29 mouse cellular contexts compared by ENCODE assay signal in the genomic region with DNA sequence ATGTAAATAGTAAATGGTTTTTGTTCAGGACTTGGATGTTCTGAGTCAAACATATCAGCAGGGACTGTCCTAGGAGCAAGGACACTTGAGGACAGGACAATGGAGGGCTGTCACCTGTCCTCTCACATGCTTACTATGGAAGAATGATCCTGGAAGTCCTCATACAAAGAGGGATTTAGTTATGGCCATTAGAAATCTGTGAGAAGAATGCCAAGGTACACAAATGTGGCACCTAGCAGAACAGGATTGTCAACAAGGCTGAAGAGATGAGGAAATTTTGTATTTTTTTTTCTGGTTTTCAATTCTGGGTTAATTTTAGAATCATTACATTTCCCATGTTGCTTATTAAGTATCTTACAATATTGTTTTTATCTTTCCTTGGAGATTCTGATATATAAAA.
DNase-seq lines count a peak whose midpoint lies in the region; ATAC-seq and TF ChIP-seq lines count a peak whose summit lies in the region.
"Had no signal": no experiment of that assay in that cellular context is flagged by ENCODE, and none has a peak within 500 bp of the region (broad histone marks: within the 10 kb centered on the region; RNA-seq: fewer than 3 reads in every experiment).

No protein-coding gene starts in this region.

- no peaks in the 10 kb centered on the region for H3K79me2 ChIP-seq in liver, adult 2 months (ENCODE audit: control insufficient read depth, insufficient read depth, low read length)

- no peak for DNase-seq in embryonic facial prominence, embryonic 14.5 days (ENCODE audit: low spot score)
- DNase-seq in embryonic facial prominence, embryonic 10.5 days (ENCODE audit: low spot score): no peak
- peak; percentile 52 for DNase-seq in liver, adult 2 months (ENCODE audit: extremely low read depth, low read depth, low spot score)
- DNase-seq in liver, postnatal 0 days: no peak
- DNase-seq in midbrain, embryonic 10.5 days (ENCODE audit: low spot score): no peak
- no peak for DNase-seq in midbrain, embryonic 11.5 days (ENCODE audit: low spot score, missing footprints)
- DNase-seq in stomach, postnatal 0 days (ENCODE audit: low spot score): no peak
- no peak for DNase-seq in cerebellum, adult 9-10 months
- DNase-seq: adrenal gland, adult 8-10 months; adrenal gland, postnatal 14 days; adrenal gland, postnatal 36 days; B cell, adult 2 months; cerebellum, adult 11-12 months; cerebellum, adult 2 months; cerebellum, adult 9-11 months; cerebellum, postnatal 14 days; cerebellum, postnatal 36 days; embryo, embryonic 11 days; forebrain, postnatal 0 days had no signal

- ATAC-seq in embryonic facial prominence, embryonic 14.5 days (ENCODE audit: low read depth): peak; percentile 33; the same call in 1 of the 2 replicates
- no peak for ATAC-seq in liver, postnatal 0 days
- no peak for ATAC-seq in midbrain, embryonic 11.5 days (ENCODE audit: low FRiP score)
- ATAC-seq in stomach, postnatal 0 days (ENCODE audit: low FRiP score, low TSS enrichment): peak; percentile 51; the same call in 1 of the 2 replicates
- ATAC-seq: activated CD4-positive, CD25-positive, alpha-beta regulatory T cell, adult 4 months; CD4-positive, CD25-positive, alpha-beta regulatory T cell, adult 4 months; forebrain, embryonic 13.5 days; forebrain, embryonic 15.5 days; forebrain, postnatal 0 days; Patski had no signal

- no peak overlapping the region for H3K4me3 ChIP-seq in embryonic facial prominence, embryonic 14.5 days (ENCODE audit: low read depth, low read length)
- no peak overlapping the region for H3K4me3 ChIP-seq in embryonic facial prominence, embryonic 10.5 days
- no peak overlapping the region for H3K4me3 ChIP-seq in liver, adult 2 months (ENCODE audit: insufficient read depth, low read depth, low read length)
- H3K4me3 ChIP-seq in liver, postnatal 0 days (ENCODE audit: low read depth, low read length): no peak overlapping the region
- no peak overlapping the region for H3K4me3 ChIP-seq in midbrain, embryonic 10.5 days
- H3K4me3 ChIP-seq in midbrain, embryonic 11.5 days (ENCODE audit: low read depth, low read length): no peak overlapping the region
- no peak overlapping the region for H3K4me3 ChIP-seq in stomach, postnatal 0 days (ENCODE audit: low read depth, low read length)
- H3K4me3 ChIP-seq: embryonic facial prominence, embryonic 12.5 days; embryonic facial prominence, embryonic 15.5 days; erythroblast, embryonic 14.5 days; forebrain, embryonic 13.5 days; forebrain, embryonic 15.5 days had no signal

- no peaks in the 10 kb centered on the region for H3K27me3 ChIP-seq in embryonic facial prominence, embryonic 14.5 days (replicated peaks; ENCODE audit: control insufficient read depth, insufficient read depth, low read length)
- no peaks in the 10 kb centered on the region for H3K27me3 ChIP-seq in embryonic facial prominence, embryonic 10.5 days (replicated peaks; ENCODE audit: low read depth, poor library complexity, severe bottlenecking)
- H3K27me3 ChIP-seq in liver, adult 2 months (ENCODE audit: control insufficient read depth, insufficient read depth, low read length): no peaks in the 10 kb centered on the region
- no peaks in the 10 kb centered on the region for H3K27me3 ChIP-seq in liver, postnatal 0 days (ENCODE audit: insufficient read depth, low read length)
- no peaks in the 10 kb centered on the region for H3K27me3 ChIP-seq in midbrain, embryonic 10.5 days (ENCODE audit: low read depth, poor library complexity, severe bottlenecking)
- no peaks in the 10 kb centered on the region for H3K27me3 ChIP-seq in midbrain, embryonic 11.5 days (ENCODE audit: control insufficient read depth, insufficient read depth, low read length)
- no peaks in the 10 kb centered on the region for H3K27me3 ChIP-seq in stomach, postnatal 0 days (ENCODE audit: control insufficient read depth, insufficient read depth, low read length)
- H3K27me3 ChIP-seq: CH12.LX; embryonic facial prominence, embryonic 12.5 days; embryonic facial prominence, embryonic 15.5 days; forebrain, embryonic 13.5 days; forebrain, embryonic 15.5 days; Patski had no signal

- no peak for TF ChIP-seq EP300 in liver, postnatal 0 days (IDR thresholded peaks at IDR 0.05; ENCODE audit: low read depth)
- no peak for TF ChIP-seq EP300 in stomach, postnatal 0 days (optimal IDR thresholded peaks at IDR 0.05)

- no peak overlapping the region for H3K9ac ChIP-seq in embryonic facial prominence, embryonic 14.5 days (ENCODE audit: low read depth, low read length)
- no peak overlapping the region for H3K9ac ChIP-seq in liver, adult 2 months (ENCODE audit: low read depth, low read length)
- no peak overlapping the region for H3K9ac ChIP-seq in liver, postnatal 0 days (replicated peaks)
- no peak overlapping the region for H3K9ac ChIP-seq in midbrain, embryonic 11.5 days (ENCODE audit: low read length)
- H3K9ac ChIP-seq in stomach, postnatal 0 days (ENCODE audit: low read length): no peak overlapping the region
- H3K9ac ChIP-seq: embryonic facial prominence, embryonic 12.5 days; embryonic facial prominence, embryonic 15.5 days; forebrain, embryonic 13.5 days; forebrain, embryonic 15.5 days; forebrain, postnatal 0 days had no signal

- H3K4me1 ChIP-seq in embryonic facial prominence, embryonic 14.5 days (ENCODE audit: control insufficient read depth, insufficient read depth, low read length): no peaks in the 10 kb centered on the region
- peaks cover 10% of the 10 kb centered on the region for H3K4me1 ChIP-seq in embryonic facial prominence, embryonic 10.5 days
- H3K4me1 ChIP-seq in liver, adult 2 months (ENCODE audit: control insufficient read depth, insufficient read depth, low read length): peaks cover 7% of the 10 kb centered on the region; the same call in 1 of the 2 replicates
- H3K4me1 ChIP-seq in liver, postnatal 0 days (ENCODE audit: insufficient read depth): no peaks in the 10 kb centered on the region
- peaks cover 37% of the 10 kb centered on the region for H3K4me1 ChIP-seq in midbrain, embryonic 10.5 days
- peaks cover 11% of the 10 kb centered on the region for H3K4me1 ChIP-seq in midbrain, embryonic 11.5 days (ENCODE audit: control insufficient read depth, insufficient read depth, low read length)
- H3K4me1 ChIP-seq in stomach, postnatal 0 days (replicated peaks; ENCODE audit: control insufficient read depth, insufficient read depth): no peaks in the 10 kb centered on the region
- H3K4me1 ChIP-seq: embryonic facial prominence, embryonic 12.5 days; embryonic facial prominence, embryonic 15.5 days; forebrain, embryonic 13.5 days; forebrain, embryonic 15.5 days had no signal

- no peak overlapping the region for H3K27ac ChIP-seq in embryonic facial prominence, embryonic 14.5 days (replicated peaks; ENCODE audit: low read depth, low read length)
- no peak overlapping the region for H3K27ac ChIP-seq in embryonic facial prominence, embryonic 10.5 days (replicated peaks)
- H3K27ac ChIP-seq in liver, adult 2 months (replicated peaks; ENCODE audit: insufficient read depth, low read depth, low read length): no peak overlapping the region
- H3K27ac ChIP-seq in liver, postnatal 0 days (ENCODE audit: low read depth): no peak overlapping the region
- H3K27ac ChIP-seq in midbrain, embryonic 10.5 days (replicated peaks): 0 out of 2 replicates have a peak overlapping the region, but pooled peaks have one; percentile 18
- no peak overlapping the region for H3K27ac ChIP-seq in midbrain, embryonic 11.5 days (ENCODE audit: low read depth, low read length)
- H3K27ac ChIP-seq in stomach, postnatal 0 days (replicated peaks): no peak overlapping the region; the same call in 1 of the 2 replicates
- H3K27ac ChIP-seq: embryonic facial prominence, embryonic 12.5 days; embryonic facial prominence, embryonic 15.5 days; forebrain, embryonic 13.5 days; forebrain, embryonic 15.5 days had no signal

- no peak overlapping the region for H3K4me2 ChIP-seq in embryonic facial prominence, embryonic 14.5 days (ENCODE audit: low read depth, low read length)
- H3K4me2 ChIP-seq in liver, postnatal 0 days (ENCODE audit: low read depth, low read length): no peak overlapping the region
- no peak overlapping the region for H3K4me2 ChIP-seq in midbrain, embryonic 11.5 days
- no peak overlapping the region for H3K4me2 ChIP-seq in stomach, postnatal 0 days (replicated peaks; ENCODE audit: low read depth)
- H3K4me2 ChIP-seq: embryonic facial prominence, embryonic 12.5 days; embryonic facial prominence, embryonic 15.5 days; forebrain, embryonic 13.5 days; forebrain, embryonic 15.5 days had no signal

- no peaks in the 10 kb centered on the region for H3K36me3 ChIP-seq in embryonic facial prominence, embryonic 14.5 days (ENCODE audit: control insufficient read depth, insufficient read depth, low read length)
- no peaks in the 10 kb centered on the region for H3K36me3 ChIP-seq in embryonic facial prominence, embryonic 10.5 days (replicated peaks)
- no peaks in the 10 kb centered on the region for H3K36me3 ChIP-seq in liver, adult 2 months (ENCODE audit: control insufficient read depth, insufficient read depth, low read length)
- H3K36me3 ChIP-seq in liver, postnatal 0 days (replicated peaks; ENCODE audit: insufficient read depth, low read length): no peaks in the 10 kb centered on the region
- H3K36me3 ChIP-seq in midbrain, embryonic 10.5 days: no peaks in the 10 kb centered on the region
- H3K36me3 ChIP-seq in midbrain, embryonic 11.5 days (ENCODE audit: control insufficient read depth, insufficient read depth, low read length): no peaks in the 10 kb centered on the region
- no peaks in the 10 kb centered on the region for H3K36me3 ChIP-seq in stomach, postnatal 0 days (ENCODE audit: control insufficient read depth, insufficient read depth, low read length)
- H3K36me3 ChIP-seq: embryonic facial prominence, embryonic 12.5 days; embryonic facial prominence, embryonic 15.5 days; forebrain, embryonic 15.5 days; G1E had no signal

- TF ChIP-seq POLR2A in liver, adult 2 months (IDR thresholded peaks at IDR 0.05; ENCODE audit: extremely low read depth, insufficient read depth, low read length): no peak

- no peak for TF ChIP-seq CTCF in liver, adult 2 months (IDR thresholded peaks at IDR 0.05; ENCODE audit: low read depth, low read length)
- no peak for TF ChIP-seq CTCF in liver, postnatal 0 days (IDR thresholded peaks at IDR 0.05; ENCODE audit: low read depth)
- no peak for TF ChIP-seq CTCF in stomach, postnatal 0 days (IDR thresholded peaks at IDR 0.05; ENCODE audit: low read depth)

- no peaks in the 10 kb centered on the region for H3K9me3 ChIP-seq in embryonic facial prominence, embryonic 14.5 days (ENCODE audit: control insufficient read depth, low read length)
- no peaks in the 10 kb centered on the region for H3K9me3 ChIP-seq in embryonic facial prominence, embryonic 10.5 days
- no peaks in the 10 kb centered on the region for H3K9me3 ChIP-seq in liver, postnatal 0 days (ENCODE audit: low read length)
- H3K9me3 ChIP-seq in midbrain, embryonic 10.5 days (replicated peaks): no peaks in the 10 kb centered on the region
- no peaks in the 10 kb centered on the region for H3K9me3 ChIP-seq in midbrain, embryonic 11.5 days (ENCODE audit: control insufficient read depth, low read length)
- no peaks in the 10 kb centered on the region for H3K9me3 ChIP-seq in stomach, postnatal 0 days (ENCODE audit: control insufficient read depth, low read length)
- H3K9me3 ChIP-seq: embryonic facial prominence, embryonic 12.5 days; embryonic facial prominence, embryonic 15.5 days; forebrain, embryonic 13.5 days; forebrain, embryonic 15.5 days had no signal

Comparison
In these comparisons a context has a peak if more than half of its experiments do, and no peak if none do; other contexts are left out.
1. ATAC-seq: peak in embryonic facial prominence, embryonic 14.5 days (single experiment) and stomach, postnatal 0 days (single experiment); none in liver, postnatal 0 days (single experiment) and midbrain, embryonic 11.5 days (single experiment).